Comparison of ENCODE assay signal across 10 mouse cellular contexts in genomic region chr7:81825381-81825780, GRCm38 (mm10). TPM values are rescaled to one million over a fixed set of nuclear protein-coding genes. Genes with fewer than 3 reads are reported as not detected.
A peak's percentile ranks its signal among the peaks of the same experiment; 100 is the strongest.
DNase-seq lines count a peak whose midpoint lies in the region; ATAC-seq and TF ChIP-seq lines count a peak whose summit lies in the region.
"Had no signal": no experiment of that assay in that cellular context is flagged by ENCODE, and none has a peak within 500 bp of the region (broad histone marks: within the 10 kb centered on the region; RNA-seq: fewer than 3 reads in every experiment).

No protein-coding gene starts in this region.

- WGBS in heart, postnatal 0 days, result 0% methylated on average over 3 of the region's 3 CpGs
- 71% methylated on average over 3 of the region's 3 CpGs for WGBS in midbrain, embryonic 13.5 days

- H3K9ac ChIP-seq in heart, postnatal 0 days (replicated peaks; ENCODE audit: low read depth, low read length), result no peak overlapping the region
- H3K9ac ChIP-seq in midbrain, embryonic 13.5 days (replicated peaks), result peak overlapping the region; percentile 8; the same call in 1 of the 2 replicates

- peak overlapping the region; percentile 22; the same call in 1 of the 2 replicates for H3K27ac ChIP-seq in heart, postnatal 0 days (ENCODE audit: low read depth)
- no peak overlapping the region for H3K27ac ChIP-seq in midbrain, embryonic 13.5 days

- DNase-seq in layer of hippocampus, postnatal 10 days (ENCODE audit: low spot score in 2 of 2), result peak; percentile 22 to 35
- no peak for DNase-seq in layer of hippocampus, adult 8-10 months (ENCODE audit: low spot score in 2 of 2)
- DNase-seq in adrenal gland, postnatal 36 days, result peak; percentile 51 to 68
- peak; percentile 37 for DNase-seq in heart, postnatal 0 days (ENCODE audit: low spot score)
- no peak for DNase-seq in thymus, postnatal 36 days
- no peak for DNase-seq in cerebellum, adult 9-10 months
- no peak for DNase-seq in layer of hippocampus, adult 11-12 months (ENCODE audit: low spot score)

- H3K36me3 ChIP-seq in heart, postnatal 0 days (replicated peaks; ENCODE audit: control insufficient read depth, insufficient read depth, low read length), result no peaks in the 10 kb centered on the region
- no peaks in the 10 kb centered on the region for H3K36me3 ChIP-seq in midbrain, embryonic 13.5 days

- H3K4me3 ChIP-seq in heart, postnatal 0 days (ENCODE audit: low read depth, low read length), result 0 out of 2 replicates have a peak overlapping the region, but pooled peaks have one; percentile 3
- no peak overlapping the region for H3K4me3 ChIP-seq in midbrain, embryonic 13.5 days (replicated peaks)

- H3K27me3 ChIP-seq in heart, postnatal 0 days (ENCODE audit: control insufficient read depth, insufficient read depth, low read length), result no peaks in the 10 kb centered on the region
- no peaks in the 10 kb centered on the region for H3K27me3 ChIP-seq in midbrain, embryonic 13.5 days

- ATAC-seq in heart, postnatal 0 days (ENCODE audit: insufficient read depth, low read depth), result no peak
- no peak for ATAC-seq in midbrain, embryonic 13.5 days

- no peak for TF ChIP-seq EP300 in heart, postnatal 0 days (IDR thresholded peaks at IDR 0.05; ENCODE audit: low read depth)

- no peak for TF ChIP-seq CTCF in heart, postnatal 0 days (IDR thresholded peaks at IDR 0.05; ENCODE audit: low read depth)

- peak overlapping the region; percentile 41 for H3K4me2 ChIP-seq in heart, postnatal 0 days (ENCODE audit: low read depth, low read length)
- H3K4me2 ChIP-seq in midbrain, embryonic 13.5 days (replicated peaks), result peak overlapping the region; percentile 27

- peaks cover 38% of the 10 kb centered on the region for H3K4me1 ChIP-seq in heart, postnatal 0 days (ENCODE audit: control insufficient read depth, insufficient read depth)
- peaks cover 44% of the 10 kb centered on the region for H3K4me1 ChIP-seq in midbrain, embryonic 13.5 days (replicated peaks)

- no peaks in the 10 kb centered on the region for H3K9me3 ChIP-seq in heart, postnatal 0 days (replicated peaks; ENCODE audit: control insufficient read depth, low read length)
- no peaks in the 10 kb centered on the region for H3K9me3 ChIP-seq in midbrain, embryonic 13.5 days

RNA-seq across cellular contexts. Expression of gene Btbd1, which starts 3.9 kb away (rescaled TPM):
- total RNA-seq in layer of hippocampus, postnatal 10 days (2021), result 100 to 1,000 TPM; 118 to 123 TPM
- total RNA-seq in layer of hippocampus, adult 8-10 months (2022), result 100 to 1,000 TPM in 3 of 4 experiments, 10 to 100 TPM in 1; 97.8 to 114 (median 106) TPM
- 100 to 1,000 TPM; 115 to 123 TPM for total RNA-seq in adrenal gland, postnatal 36 days (2021)
- total RNA-seq in heart, postnatal 0 days (2014; rRNA removed; ENCODE audit: low replicate concordance), result 98.6 and 104 TPM in 2 replicates
- polyA plus RNA-seq in heart, postnatal 0 days (2015; fragmentation: Nextera tagmentation; extraction: Ambion mirVana), result 90.4 and 96.6 TPM in 2 replicates
- polyA plus RNA-seq in midbrain, embryonic 13.5 days (2015; fragmentation: Nextera tagmentation; extraction: Ambion mirVana), result 90.1 and 93.6 TPM in 2 replicates

RNA-seq across cellular contexts. Expression of gene Gm10160, which starts 30.2 kb away (rescaled TPM):
- not detected for total RNA-seq in layer of hippocampus, postnatal 10 days (2021)
- not detected for total RNA-seq in layer of hippocampus, adult 8-10 months (2022)
- total RNA-seq in adrenal gland, postnatal 36 days (2021), result not detected
- not detected in 2 replicates for total RNA-seq in heart, postnatal 0 days (2014; rRNA removed; ENCODE audit: low replicate concordance)
- not detected in 2 replicates for polyA plus RNA-seq in heart, postnatal 0 days (2015; fragmentation: Nextera tagmentation; extraction: Ambion mirVana)
- polyA plus RNA-seq in midbrain, embryonic 13.5 days (2015; fragmentation: Nextera tagmentation; extraction: Ambion mirVana), result not detected in 2 replicates
- total RNA-seq: gastrocnemius, postnatal 4 days had no signal
- polyA plus RNA-seq: liver, embryonic 16.5 days had no signal

RNA-seq across cellular contexts. Expression of gene Tm6sf1, which starts 33.4 kb away (rescaled TPM):
- total RNA-seq in layer of hippocampus, postnatal 10 days (2021), result 10 to 100 TPM; 18.6 to 21.9 TPM
- 10 to 100 TPM; 16.0 to 21.7 (median 16.8) TPM for total RNA-seq in layer of hippocampus, adult 8-10 months (2022)
- 10 to 100 TPM; 10.5 to 18.3 TPM for total RNA-seq in adrenal gland, postnatal 36 days (2021)
- 52.3 and 69.2 TPM in 2 replicates for total RNA-seq in heart, postnatal 0 days (2014; rRNA removed; ENCODE audit: low replicate concordance)
- polyA plus RNA-seq in heart, postnatal 0 days (2015; fragmentation: Nextera tagmentation; extraction: Ambion mirVana), result 11.7 and 15.3 TPM in 2 replicates
- polyA plus RNA-seq in midbrain, embryonic 13.5 days (2015; fragmentation: Nextera tagmentation; extraction: Ambion mirVana), result 8.1 and 9.8 TPM in 2 replicates

RNA-seq across cellular contexts. Expression of gene 3110040N11Rik, which starts 36.1 kb away (rescaled TPM):
- total RNA-seq in layer of hippocampus, postnatal 10 days (2021), result 10 to 100 TPM; 30.8 to 37.8 TPM
- 10 to 100 TPM; 20.8 to 27.8 (median 25.9) TPM for total RNA-seq in layer of hippocampus, adult 8-10 months (2022)
- total RNA-seq in adrenal gland, postnatal 36 days (2021), result 10 to 100 TPM; 30.9 to 41.0 TPM
- 28.7 and 33.4 TPM in 2 replicates for total RNA-seq in heart, postnatal 0 days (2014; rRNA removed; ENCODE audit: low replicate concordance)
- polyA plus RNA-seq in heart, postnatal 0 days (2015; fragmentation: Nextera tagmentation; extraction: Ambion mirVana), result 34.6 and 38.5 TPM in 2 replicates
- polyA plus RNA-seq in midbrain, embryonic 13.5 days (2015; fragmentation: Nextera tagmentation; extraction: Ambion mirVana), result 51.3 and 55.1 TPM in 2 replicates

Comparison
In these comparisons a context has a peak if more than half of its experiments do, and no peak if none do; other contexts are left out.
1. DNase-seq: peak in layer of hippocampus, postnatal 10 days (2 of 2), adrenal gland, postnatal 36 days (2 of 2) and heart, postnatal 0 days (single experiment); none in layer of hippocampus, adult 8-10 months (0 of 2), thymus, postnatal 36 days (0 of 2), cerebellum, adult 9-10 months (single experiment) and layer of hippocampus, adult 11-12 months (single experiment).